Mouse (Mus musculus) CD4-positive naive resting alpha-beta T cell, adult 76 days (primary cell): ENCODE data around the gene Gm3435. TPM values are rescaled to one million over a fixed set of nuclear protein-coding genes. Genes with fewer than 3 reads are reported as not detected.

Source experiments
- total RNA-seq: library from RNA; stranded (reverse); gene quantifications from one replicate; pipeline ENCODE4 v1.2.4, GENCODE M21; 2023

Gm3435 gene
- 2.8 TPM for total RNA-seq

DNA sequence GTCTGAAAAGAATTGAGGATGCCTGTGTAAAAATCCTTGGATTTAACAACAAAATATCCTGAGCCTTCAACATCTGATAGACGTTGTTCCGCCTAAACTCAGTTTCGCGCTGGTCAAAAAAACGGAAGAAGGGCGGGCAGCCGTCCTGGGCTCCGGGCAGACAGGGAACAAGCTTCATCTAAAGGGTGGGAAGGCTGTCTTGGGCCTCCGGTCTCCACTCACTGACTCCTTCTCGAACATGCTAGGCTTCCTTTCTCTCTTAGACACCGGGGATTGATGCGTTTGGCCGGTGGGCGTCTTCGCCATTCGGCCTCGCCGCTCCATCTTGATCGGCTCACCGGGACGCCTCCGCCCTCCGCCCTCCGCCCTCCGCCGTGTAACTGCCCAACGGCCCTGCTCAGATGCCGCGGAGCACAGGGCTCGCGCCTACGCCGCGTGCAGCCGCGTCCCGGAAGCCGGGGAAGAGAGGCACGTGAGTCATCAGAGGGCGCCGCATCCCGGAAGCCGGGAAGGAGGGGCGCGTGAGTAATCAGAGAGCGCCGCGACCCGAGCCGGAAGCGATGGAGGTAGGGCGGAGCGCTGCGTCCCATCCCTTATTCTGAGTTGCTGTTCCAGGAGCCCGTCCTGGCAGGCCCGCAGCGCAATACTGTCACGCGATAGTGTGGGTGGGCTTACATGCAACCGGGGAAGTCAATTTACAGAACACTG is at the start of gene Gm3435:
Gm3435 (plus strand) TSS at position 471 of the 708 bp plus-strand sequence.

DNA sequence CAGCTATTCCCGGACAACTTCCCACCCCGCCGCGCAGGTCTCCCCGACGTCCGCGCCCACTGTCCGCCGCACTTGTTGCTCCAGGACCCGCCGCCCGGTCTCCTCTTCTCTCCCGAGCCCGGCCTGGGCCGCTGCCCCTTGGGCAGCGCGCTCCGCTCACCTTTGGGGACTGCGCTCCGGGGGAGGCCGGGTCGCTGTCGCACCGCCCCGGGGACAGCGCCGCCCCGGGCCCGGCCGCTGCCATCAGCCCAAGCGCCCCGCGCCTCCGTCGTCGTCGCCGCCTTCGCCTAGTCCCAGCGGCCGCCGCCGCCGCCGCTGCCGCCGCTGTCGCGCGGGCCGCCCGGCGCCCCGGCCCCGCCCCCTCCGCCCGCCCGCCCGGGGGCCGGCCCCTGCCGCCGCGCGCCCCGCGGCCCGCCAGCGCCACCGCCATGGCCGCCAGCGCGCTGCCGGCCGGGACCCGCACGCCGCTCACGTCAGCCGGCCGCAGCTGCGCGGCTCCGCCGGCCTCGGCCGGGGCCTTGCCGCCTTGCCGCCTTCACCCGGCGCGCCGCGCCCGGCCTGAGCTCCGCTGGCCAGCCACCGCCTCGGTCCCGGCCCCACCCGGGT is 48.9 kb upstream of the Gm3435 start, which contains the start of gene Phf10:
Phf10 (minus strand) TSS at position 323 of the 606 bp plus-strand sequence.

DNA sequence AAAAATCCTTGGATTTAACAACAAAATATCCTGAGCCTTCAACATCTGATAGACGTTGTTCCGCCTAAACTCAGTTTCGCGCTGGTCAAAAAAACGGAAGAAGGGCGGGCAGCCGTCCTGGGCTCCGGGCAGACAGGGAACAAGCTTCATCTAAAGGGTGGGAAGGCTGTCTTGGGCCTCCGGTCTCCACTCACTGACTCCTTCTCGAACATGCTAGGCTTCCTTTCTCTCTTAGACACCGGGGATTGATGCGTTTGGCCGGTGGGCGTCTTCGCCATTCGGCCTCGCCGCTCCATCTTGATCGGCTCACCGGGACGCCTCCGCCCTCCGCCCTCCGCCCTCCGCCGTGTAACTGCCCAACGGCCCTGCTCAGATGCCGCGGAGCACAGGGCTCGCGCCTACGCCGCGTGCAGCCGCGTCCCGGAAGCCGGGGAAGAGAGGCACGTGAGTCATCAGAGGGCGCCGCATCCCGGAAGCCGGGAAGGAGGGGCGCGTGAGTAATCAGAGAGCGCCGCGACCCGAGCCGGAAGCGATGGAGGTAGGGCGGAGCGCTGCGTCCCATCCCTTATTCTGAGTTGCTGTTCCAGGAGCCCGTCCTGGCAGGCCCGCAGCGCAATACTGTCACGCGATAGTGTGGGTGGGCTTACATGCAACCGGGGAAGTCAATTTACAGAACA is 31.5 kb upstream of the Gm3435 start, which contains the start of the genes 9030025P20Rik and Gm3417:
9030025P20Rik (plus strand) TSS at position 107 of the 677 bp plus-strand sequence.
Gm3417 (minus strand) TSS at position 429 of the 677 bp plus-strand sequence.

DNA sequence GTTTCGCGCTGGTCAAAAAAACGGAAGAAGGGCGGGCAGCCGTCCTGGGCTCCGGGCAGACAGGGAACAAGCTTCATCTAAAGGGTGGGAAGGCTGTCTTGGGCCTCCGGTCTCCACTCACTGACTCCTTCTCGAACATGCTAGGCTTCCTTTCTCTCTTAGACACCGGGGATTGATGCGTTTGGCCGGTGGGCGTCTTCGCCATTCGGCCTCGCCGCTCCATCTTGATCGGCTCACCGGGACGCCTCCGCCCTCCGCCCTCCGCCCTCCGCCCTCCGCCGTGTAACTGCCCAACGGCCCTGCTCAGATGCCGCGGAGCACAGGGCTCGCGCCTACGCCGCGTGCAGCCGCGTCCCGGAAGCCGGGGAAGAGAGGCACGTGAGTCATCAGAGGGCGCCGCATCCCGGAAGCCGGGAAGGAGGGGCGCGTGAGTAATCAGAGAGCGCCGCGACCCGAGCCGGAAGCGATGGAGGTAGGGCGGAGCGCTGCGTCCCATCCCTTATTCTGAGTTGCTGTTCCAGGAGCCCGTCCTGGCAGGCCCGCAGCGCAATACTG is 31.3 kb downstream of the Gm3435 start, which contains the start of the genes Ermard, Tcte3 and Gm3448:
Ermard (plus strand) TSS at position 34 of the 555 bp plus-strand sequence.
Tcte3 (minus strand) TSS at position 314 of the 555 bp plus-strand sequence.
Gm3448 (minus strand) TSS at position 363 of the 555 bp plus-strand sequence.

Other genes starting within 250 kb of the Gm3435 start
- not detected for gene Wdr27, start 67.0 kb upstream of the Gm3435 start, total RNA-seq
- 18.6 TPM for gene 1600012H06Rik, start 67.0 kb upstream of the Gm3435 start, total RNA-seq
- gene Phf10, start 48.9 kb upstream of the Gm3435 start, total RNA-seq: 28.2 TPM
- 15.2 TPM for gene 9030025P20Rik, start 31.7 kb upstream of the Gm3435 start, total RNA-seq
- not detected for gene Gm3417, start 31.4 kb upstream of the Gm3435 start, total RNA-seq
- 111 TPM for gene Ermard, start 31.0 kb downstream of the Gm3435 start, total RNA-seq
- gene Tcte3, start 31.3 kb downstream of the Gm3435 start, total RNA-seq: not detected
- gene Gm3448, start 31.4 kb downstream of the Gm3435 start, total RNA-seq: 7.9 TPM